In the genomic region with DNA sequence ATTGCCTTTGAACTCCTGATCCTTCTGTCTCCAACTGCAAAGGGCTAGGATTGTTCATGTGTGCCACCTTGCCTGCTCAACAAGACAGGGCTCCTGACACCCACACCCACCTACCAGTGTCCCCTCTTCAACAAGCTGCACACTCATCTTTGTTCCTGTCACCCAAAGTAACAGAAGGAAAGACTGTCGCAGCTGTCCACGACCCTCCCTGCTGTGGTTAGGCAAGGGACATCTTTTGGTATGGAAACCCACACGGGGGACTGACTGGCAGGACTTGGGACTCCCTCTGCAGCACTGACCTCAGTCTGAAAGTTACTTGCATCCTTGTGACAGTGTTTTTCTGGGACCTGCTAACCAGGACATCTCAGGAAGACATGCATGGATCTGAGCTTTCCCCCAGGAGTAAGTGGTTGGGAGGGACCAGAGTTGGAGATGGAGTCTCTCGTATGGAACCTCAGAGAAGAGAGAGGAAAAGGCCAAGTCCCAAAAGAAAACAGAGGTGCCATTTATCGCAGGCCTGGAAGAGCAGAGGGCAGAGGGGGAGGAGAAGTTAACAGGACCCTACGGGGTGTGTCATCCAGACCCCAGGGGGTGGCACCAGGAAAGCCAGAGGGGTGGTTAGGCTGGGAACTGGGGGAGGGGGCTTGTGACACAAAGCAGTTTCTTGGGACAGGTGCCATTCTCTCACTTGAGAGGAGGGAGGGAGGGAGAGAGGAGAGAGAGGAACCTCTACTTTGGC, we compare ENCODE assay signal across 7 mouse cellular contexts. TPM values are rescaled to one million over a fixed set of nuclear protein-coding genes. Genes with fewer than 3 reads are reported as not detected.
A peak's percentile ranks its signal among the peaks of the same experiment; 100 is the strongest.
DNase-seq lines count a peak whose midpoint lies in the region; ATAC-seq and TF ChIP-seq lines count a peak whose summit lies in the region.

A gene (plus strand): TSS at position 689 of the 739 bp plus-strand sequence.

- H3K9me3 ChIP-seq in ES-Bruce4 (replicated peaks; ENCODE audit: control insufficient read depth, insufficient read depth, low read length, poor library complexity, severe bottlenecking), result no peaks in the 10 kb centered on the region
- no peaks in the 10 kb centered on the region for H3K9me3 ChIP-seq in forebrain, embryonic 12.5 days
- no peaks in the 10 kb centered on the region for H3K9me3 ChIP-seq in hindbrain, embryonic 10.5 days
- no peaks in the 10 kb centered on the region for H3K9me3 ChIP-seq in liver, embryonic 12.5 days (replicated peaks)
- no peaks in the 10 kb centered on the region for H3K9me3 ChIP-seq in stomach, postnatal 0 days (ENCODE audit: control insufficient read depth, low read length)

- TF ChIP-seq POLR2A in ES-Bruce4 (IDR thresholded peaks at IDR 0.05; ENCODE audit: insufficient read depth, low read length), result no peak

- DNase-seq in hindbrain, embryonic 10.5 days (ENCODE audit: low spot score), result no peak
- no peak for DNase-seq in stomach, postnatal 0 days (ENCODE audit: low spot score)
- DNase-seq in cerebellum, adult 11-12 months, result no peak

- H3K4me3 ChIP-seq in ES-Bruce4 (ENCODE audit: low read depth, low read length), result no peak within 1 kb of the TSS
- no peak within 1 kb of the TSS for H3K4me3 ChIP-seq in forebrain, embryonic 12.5 days (replicated peaks)
- no peak within 1 kb of the TSS for H3K4me3 ChIP-seq in hindbrain, embryonic 10.5 days
- no peak within 1 kb of the TSS for H3K4me3 ChIP-seq in liver, embryonic 12.5 days
- no peak within 1 kb of the TSS for H3K4me3 ChIP-seq in stomach, postnatal 0 days (ENCODE audit: low read depth, low read length)

- WGBS in forebrain, embryonic 12.5 days, result 31% methylated on average over 6 of the region's 6 CpGs
- WGBS in hindbrain, embryonic 10.5 days, result 27% methylated on average over 6 of the region's 6 CpGs
- 35% methylated on average over 6 of the region's 6 CpGs for WGBS in liver, embryonic 12.5 days (ENCODE audit: insufficient replicate concordance)
- WGBS in stomach, postnatal 0 days, result 36% methylated on average over 6 of the region's 6 CpGs

- H3K4me2 ChIP-seq in forebrain, embryonic 12.5 days, result no peak within 1 kb of the TSS
- H3K4me2 ChIP-seq in liver, embryonic 12.5 days, result no peak within 1 kb of the TSS
- H3K4me2 ChIP-seq in stomach, postnatal 0 days (replicated peaks; ENCODE audit: low read depth), result no peak within 1 kb of the TSS

- no peaks in the 10 kb centered on the region for H3K27me3 ChIP-seq in ES-Bruce4 (ENCODE audit: control insufficient read depth, insufficient read depth, low read length, poor library complexity, severe bottlenecking)
- H3K27me3 ChIP-seq in forebrain, embryonic 12.5 days, result peaks cover 16% of the 10 kb centered on the region
- peaks cover 27% of the 10 kb centered on the region; the same call in 1 of the 2 replicates for H3K27me3 ChIP-seq in hindbrain, embryonic 10.5 days (ENCODE audit: insufficient read depth, poor library complexity, severe bottlenecking)
- no peaks in the 10 kb centered on the region for H3K27me3 ChIP-seq in liver, embryonic 12.5 days (replicated peaks)
- no peaks in the 10 kb centered on the region for H3K27me3 ChIP-seq in stomach, postnatal 0 days (ENCODE audit: control insufficient read depth, insufficient read depth, low read length)

- H3K36me3 ChIP-seq in ES-Bruce4 (ENCODE audit: control insufficient read depth, insufficient read depth, low read length, poor library complexity, severe bottlenecking), result no peaks in the 10 kb centered on the region
- no peaks in the 10 kb centered on the region for H3K36me3 ChIP-seq in forebrain, embryonic 12.5 days (replicated peaks)
- H3K36me3 ChIP-seq in hindbrain, embryonic 10.5 days, result no peaks in the 10 kb centered on the region
- H3K36me3 ChIP-seq in liver, embryonic 12.5 days, result no peaks in the 10 kb centered on the region
- no peaks in the 10 kb centered on the region for H3K36me3 ChIP-seq in stomach, postnatal 0 days (ENCODE audit: control insufficient read depth, insufficient read depth, low read length)

- TF ChIP-seq CTCF in ES-Bruce4 (IDR thresholded peaks at IDR 0.05; ENCODE audit: low read depth, low read length), result no peak
- no peak for TF ChIP-seq CTCF in stomach, postnatal 0 days (IDR thresholded peaks at IDR 0.05; ENCODE audit: low read depth)

- H3K9ac ChIP-seq in ES-Bruce4 (ENCODE audit: low read depth, poor library complexity, severe bottlenecking), result no peak within 1 kb of the TSS
- H3K9ac ChIP-seq in forebrain, embryonic 12.5 days, result no peak within 1 kb of the TSS
- H3K9ac ChIP-seq in liver, embryonic 12.5 days, result no peak within 1 kb of the TSS
- H3K9ac ChIP-seq in stomach, postnatal 0 days (ENCODE audit: low read length), result no peak within 1 kb of the TSS

- ATAC-seq in CD4-positive, CD25-positive, alpha-beta regulatory T cell, adult 4 months, result no peak
- ATAC-seq in forebrain, embryonic 12.5 days (ENCODE audit: low FRiP score), result no peak
- ATAC-seq in liver, embryonic 12.5 days, result no peak
- no peak for ATAC-seq in stomach, postnatal 0 days (ENCODE audit: low FRiP score, low TSS enrichment)

- peaks cover 16% of the 10 kb centered on the region for H3K4me1 ChIP-seq in ES-Bruce4 (ENCODE audit: control insufficient read depth, insufficient read depth, low read length)
- H3K4me1 ChIP-seq in forebrain, embryonic 12.5 days, result peaks cover 25% of the 10 kb centered on the region
- peaks cover 72% of the 10 kb centered on the region for H3K4me1 ChIP-seq in hindbrain, embryonic 10.5 days (replicated peaks)
- peaks cover 67% of the 10 kb centered on the region for H3K4me1 ChIP-seq in liver, embryonic 12.5 days
- peaks cover 5% of the 10 kb centered on the region; the same call in 1 of the 2 replicates for H3K4me1 ChIP-seq in stomach, postnatal 0 days (replicated peaks; ENCODE audit: control insufficient read depth, insufficient read depth)

- no peak for TF ChIP-seq EP300 in ES-Bruce4 (IDR thresholded peaks at IDR 0.05; ENCODE audit: insufficient read depth, low read depth, low read length)
- TF ChIP-seq EP300 in stomach, postnatal 0 days (optimal IDR thresholded peaks at IDR 0.05), result no peak

- no peak within 1 kb of the TSS for H3K27ac ChIP-seq in ES-Bruce4 (ENCODE audit: insufficient read depth, low read length)
- no peak within 1 kb of the TSS for H3K27ac ChIP-seq in forebrain, embryonic 12.5 days
- H3K27ac ChIP-seq in hindbrain, embryonic 10.5 days, result 0 out of 2 replicates have a peak within 1 kb of the TSS, but pooled peaks have one; percentile 4
- 0 out of 2 replicates have a peak within 1 kb of the TSS, but pooled peaks have one; percentile 30 for H3K27ac ChIP-seq in liver, embryonic 12.5 days
- peak within 1 kb of the TSS; percentile 92 for H3K27ac ChIP-seq in stomach, postnatal 0 days (replicated peaks)

RNA-seq across cellular contexts. Expression of the gene that starts here (rescaled TPM):
- polyA plus RNA-seq in CD4-positive, CD25-positive, alpha-beta regulatory T cell, adult 4 months (2017; shearing (Covaris generic)), result 100 to 1,000 TPM; 817 to 958 TPM
- polyA plus RNA-seq in ES-Bruce4 (2011; ENCODE audit: insufficient read depth, insufficient read length, low read depth, missing spikeins), result 626 and 671 TPM in 2 replicates
- polyA plus RNA-seq in forebrain, embryonic 12.5 days (2016; fragmentation: Nextera tagmentation; extraction: Ambion mirVana), result 1,021 and 1,078 TPM in 2 replicates
- polyA plus RNA-seq in hindbrain, embryonic 10.5 days (2016; fragmentation: Nextera tagmentation; extraction: Ambion mirVana), result 2,204 and 3,422 TPM in 2 replicates
- 1,680 and 1,789 TPM in 2 replicates for polyA plus RNA-seq in liver, embryonic 12.5 days (2016; fragmentation: Nextera tagmentation; extraction: Ambion mirVana)
- 718 and 816 TPM in 2 replicates for polyA plus RNA-seq in stomach, postnatal 0 days (2015; fragmentation: Nextera tagmentation; extraction: Ambion mirVana)

Comparison
In these comparisons a context has a peak if more than half of its experiments do, and no peak if none do; other contexts are left out.
1. H3K27ac ChIP-seq: peak in hindbrain, embryonic 10.5 days (single experiment), liver, embryonic 12.5 days (single experiment) and stomach, postnatal 0 days (single experiment); none in ES-Bruce4 (single experiment) and forebrain, embryonic 12.5 days (single experiment).